Mouse (Mus musculus): ENCODE results near the gene Cyp3a59. TPM values are rescaled to one million over a fixed set of nuclear protein-coding genes. Genes with fewer than 3 reads are reported as not detected.

Gene Cyp3a59
- polyA plus RNA-seq (2012; rRNA removed), result 0.12 and 0.26 TPM in 2 replicates

DNA sequence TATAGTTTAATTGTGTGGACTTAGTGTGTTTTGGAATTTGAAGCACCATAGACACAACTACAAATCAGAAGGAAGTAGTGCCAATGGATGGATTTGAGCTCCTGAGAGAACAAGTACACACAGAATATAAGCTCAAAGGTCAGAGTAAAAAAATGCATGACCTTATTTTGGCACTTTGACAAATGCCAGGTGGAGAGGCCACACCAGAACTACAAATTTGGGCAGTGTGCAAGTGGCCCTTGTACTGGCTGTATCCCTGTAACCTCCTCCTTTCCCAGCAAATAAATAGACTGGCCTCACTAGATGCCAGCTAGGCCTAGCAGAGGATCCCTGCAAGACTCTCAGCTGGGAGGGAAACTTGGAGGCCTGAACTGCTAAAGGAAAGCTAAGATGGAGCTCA, at the start of gene Cyp3a59:
Gene Cyp3a59, plus strand, starts transcription at position 313 of the 400 bp plus-strand sequence.

DNA sequence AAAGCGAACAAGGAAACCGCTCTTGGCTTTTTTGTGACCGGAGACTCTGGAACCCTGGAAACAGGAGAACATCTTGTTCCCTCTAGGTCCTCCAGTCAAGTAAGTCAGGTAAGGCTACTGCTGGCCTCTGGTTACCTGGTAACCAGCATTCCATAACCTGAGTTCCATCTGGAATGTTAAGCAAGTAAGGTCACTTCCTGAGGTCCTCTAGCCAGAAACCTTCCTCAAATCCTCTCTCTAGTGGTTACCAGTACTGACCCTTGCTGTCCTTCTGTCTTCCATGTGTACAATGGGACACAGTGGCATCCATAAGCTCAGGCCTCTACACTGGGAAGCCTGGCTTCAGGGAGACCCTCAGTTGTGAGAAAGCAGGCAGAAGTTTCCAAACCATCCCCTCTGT, 81.4 kb downstream of the Cyp3a59 start, which contains the start of gene Gm5565:
Gene Gm5565, minus strand, starts transcription at position 101 of the 400 bp plus-strand sequence.

Other genes starting within 250 kb of the Cyp3a59 start
- 40.6 and 59.2 TPM in 2 replicates for gene Cyp3a11, start 199.3 kb upstream of the Cyp3a59 start, polyA plus RNA-seq (2012; rRNA removed)
- 11.1 and 22.8 TPM in 2 replicates for gene Cyp3a25, start 69.6 kb upstream of the Cyp3a59 start, polyA plus RNA-seq (2012; rRNA removed)
- gene Gm5565, start 81.3 kb downstream of the Cyp3a59 start, polyA plus RNA-seq (2012; rRNA removed), result not detected in 2 replicates
- not detected in 2 replicates for gene Gm6309, start 91.5 kb downstream of the Cyp3a59 start, polyA plus RNA-seq (2012; rRNA removed)
- 0.18 and 0.26 TPM in 2 replicates for gene 1700001J03Rik, start 106.0 kb downstream of the Cyp3a59 start, polyA plus RNA-seq (2012; rRNA removed)
- gene Rnf6, start 142.3 kb downstream of the Cyp3a59 start, polyA plus RNA-seq (2012; rRNA removed), result 16.2 and 17.1 TPM in 2 replicates
- gene Cdk8, start 152.0 kb downstream of the Cyp3a59 start, polyA plus RNA-seq (2012; rRNA removed), result 31.9 and 37.3 TPM in 2 replicates